Mouse (Mus musculus) forebrain, embryonic 14.5 days (tissue): ENCODE measurements around the gene Col17a1. TPM values are rescaled to one million over a fixed set of nuclear protein-coding genes. Genes with fewer than 3 reads are reported as not detected.

Experiments
- ATAC-seq: fragments of 200-750 bp; cut with Nextera tagmentation; 2 replicates; pipeline ENCODE4 v1.8.0; 2017; ENCODE audit warnings: mild to moderate bottlenecking, moderate library complexity
- DNase-seq: peaks from one replicate; pipeline ENCODE4 v3.0.0-alpha.2; 2015; ENCODE audit warnings: low spot score
- H3K27ac ChIP-seq: fragments of 300-500 bp; sonication (generic); 2 replicates; pipeline ENCODE4 v1.5.1; 2014; ENCODE audit warnings: low read depth, mild to moderate bottlenecking, control low read depth, low read length, moderate library complexity
- H3K27me3 ChIP-seq: fragments of 300-500 bp; sonication (generic); replicated peaks from 2 replicates; pipeline ENCODE4 v1.6.1; 2014; ENCODE audit warnings: low read length, control low read depth, mixed read lengths; ENCODE audit not compliant: control insufficient read depth, insufficient read depth
- H3K36me3 ChIP-seq: fragments of 300-500 bp; sonication (generic); 2 replicates; pipeline ENCODE4 v1.6.1; 2014; ENCODE audit warnings: low read length, control low read depth; ENCODE audit not compliant: control insufficient read depth, insufficient read depth
- H3K4me1 ChIP-seq: fragments of 300-500 bp; sonication (generic); 2 replicates; pipeline ENCODE4 v1.6.1; 2014; ENCODE audit warnings: antibody characterized with exemption, low read length, control low read depth; ENCODE audit not compliant: control insufficient read depth, insufficient read depth
- H3K4me2 ChIP-seq: fragments of 300-500 bp; sonication (generic); 2 replicates; pipeline ENCODE4 v1.6.1; 2014; ENCODE audit warnings: mild to moderate bottlenecking, control low read depth, low read length
- H3K4me3 ChIP-seq: fragments of 300-500 bp; sonication (generic); 2 replicates; pipeline ENCODE4 v1.5.1; 2014; ENCODE audit warnings: low read depth, low read length, control low read depth
- H3K9ac ChIP-seq: fragments of 300-500 bp; sonication (generic); 2 replicates; pipeline ENCODE4 v1.6.1; 2014; ENCODE audit warnings: mild to moderate bottlenecking, low read length, control low read depth, moderate library complexity
- H3K9me3 ChIP-seq: fragments of 300-500 bp; sonication (generic); replicated peaks from 2 replicates; pipeline ENCODE4 v1.6.1; 2016; ENCODE audit warnings: low read length, control low read depth, mixed read lengths; ENCODE audit not compliant: control insufficient read depth
- WGBS: fragments of 180-500 bp; shearing (Covaris S2); extraction: QIAGEN DNeasy Blood & Tissue Kit; methylation state at CpG from one replicate; pipeline ENCODE4 v1.1.7; 2014; 5-methylcytosine and 5-hydroxymethylcytosine counted together
- polyA plus RNA-seq: library from polyadenylated mRNA; unstranded; fragments of >200 nt; fragmentation: Nextera tagmentation; extraction: Ambion mirVana; gene quantifications from 2 replicates; pipeline ENCODE4 v1.2.1, GENCODE M21; 2014

Col17a1 gene
- polyA plus RNA-seq, 1 experiment from 2014 or later: 0.15 TPM

DNA sequence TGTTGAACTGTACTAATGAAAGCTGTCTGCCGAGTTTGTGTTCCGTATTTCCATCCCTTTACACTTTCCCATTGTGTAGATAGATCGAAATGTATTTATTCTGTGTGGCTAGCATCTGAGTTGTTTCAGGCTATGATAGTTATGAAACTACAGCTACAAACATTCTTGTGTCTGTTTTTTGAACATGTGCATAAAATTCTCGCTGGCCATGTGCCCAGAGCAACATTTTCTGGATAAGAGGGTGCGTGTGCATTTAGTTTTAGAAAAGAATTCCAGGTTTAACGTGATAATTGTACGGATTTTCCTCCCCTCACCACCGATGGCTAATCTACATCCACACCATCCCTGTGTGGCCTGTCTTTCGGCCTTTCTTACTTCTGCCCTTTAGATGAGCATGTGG, 21.6 kb upstream of the Col17a1 start:
- no peaks in the 10 kb centered on the region for H3K36me3 ChIP-seq
- 82% methylated on average over 9 of the region's 9 CpGs for WGBS
- H3K27me3 ChIP-seq: no peaks in the 10 kb centered on the region
- ATAC-seq (no peak), DNase-seq (no peak)
- no peak overlapping the region for H3K9ac ChIP-seq
- no peak overlapping the region for H3K4me3 ChIP-seq
- H3K4me1 ChIP-seq: no peaks in the 10 kb centered on the region
- H3K4me2 ChIP-seq: no peak overlapping the region
- H3K9me3 ChIP-seq: no peaks in the 10 kb centered on the region
- no peak overlapping the region for H3K27ac ChIP-seq

GRCm38 (mm10) chr19:47710376-47710775, 18.5 kb upstream of the Col17a1 start:
- Histone ChIP-seq H3K27me3 (no peaks in the 10 kb centered on the region), H3K27ac (no peak overlapping the region), H3K4me3 (no peak overlapping the region), H3K36me3 (no peaks in the 10 kb centered on the region), H3K4me1 (no peaks in the 10 kb centered on the region), H3K9ac (no peak overlapping the region), H3K4me2 (no peak overlapping the region), H3K9me3 (no peaks in the 10 kb centered on the region)
- ATAC-seq (no peak), DNase-seq (no peak)
- WGBS: 81% methylated on average over 4 of the region's 4 CpGs

DNA sequence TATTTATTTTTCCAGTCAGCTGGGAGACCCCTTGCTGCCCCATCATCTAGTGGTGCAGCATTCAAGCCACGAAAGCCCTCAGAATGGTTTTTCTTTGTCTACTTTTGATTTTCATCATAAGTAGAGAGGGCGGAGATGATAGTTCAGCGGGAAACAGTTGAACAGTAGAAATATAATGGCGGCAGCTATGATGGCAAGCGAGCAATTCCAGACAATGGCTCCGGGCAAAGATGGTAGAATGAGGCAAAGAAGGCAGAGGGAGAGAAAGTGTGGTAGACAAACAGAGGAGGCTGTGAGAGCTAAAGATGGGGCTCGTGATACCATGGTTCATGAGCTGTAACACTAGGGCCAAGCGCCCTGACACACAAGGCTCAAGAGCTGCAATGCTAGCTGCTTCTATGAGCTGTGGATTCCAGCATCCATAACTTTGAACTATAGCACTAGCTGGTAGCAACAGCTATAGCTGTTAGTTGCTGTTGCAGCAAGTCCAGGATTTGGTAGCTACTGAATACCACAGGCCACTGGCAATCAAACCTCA, 13.9 kb upstream of the Col17a1 start:
- WGBS: 87% methylated on average over 8 of the region's 8 CpGs
- Histone ChIP-seq H3K27me3 (no peaks in the 10 kb centered on the region), H3K27ac (no peak overlapping the region), H3K4me1 (no peaks in the 10 kb centered on the region), H3K36me3 (no peaks in the 10 kb centered on the region), H3K4me3 (no peak overlapping the region), H3K9me3 (no peaks in the 10 kb centered on the region), H3K4me2 (no peak overlapping the region), H3K9ac (no peak overlapping the region)
- ATAC-seq (no peak), DNase-seq (no peak)

GRCm38 (mm10) chr19:47705080-47705771, 13.3 kb upstream of the Col17a1 start:
- H3K4me3 ChIP-seq: no peak overlapping the region
- 75% methylated on average over 13 of the region's 13 CpGs for WGBS
- DNase-seq: no peak

DNA sequence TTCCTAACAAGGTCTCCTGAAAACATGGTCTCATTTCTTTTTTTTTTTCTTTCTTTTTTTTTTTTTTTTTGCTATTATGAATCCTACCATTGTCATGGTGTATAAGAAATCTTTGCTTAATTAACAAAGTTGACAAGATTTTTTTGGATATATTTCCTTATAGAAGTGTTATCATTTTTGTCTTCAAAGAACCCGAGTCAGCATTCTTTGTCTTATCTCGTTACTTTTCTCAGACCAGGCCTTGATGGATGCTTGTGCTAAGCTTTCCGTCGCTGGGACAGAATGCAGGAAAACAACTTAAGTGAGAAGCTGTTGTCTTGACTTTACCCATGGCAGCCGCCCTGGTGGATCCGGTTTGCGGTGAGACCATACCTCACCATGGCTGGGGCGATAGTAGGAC, 8.6 kb upstream of the Col17a1 start:
- Histone ChIP-seq H3K27me3 (no peaks in the 10 kb centered on the region), H3K9ac (no peak overlapping the region), H3K27ac (no peak overlapping the region), H3K4me3 (no peak overlapping the region), H3K4me1 (no peaks in the 10 kb centered on the region), H3K4me2 (no peak overlapping the region), H3K36me3 (no peaks in the 10 kb centered on the region), H3K9me3 (no peaks in the 10 kb centered on the region)
- WGBS: 84% methylated on average over 8 of the region's 8 CpGs
- DNase-seq (no peak), ATAC-seq (no peak)

More at GRCm38 (mm10) chr19:47705080-47705771, 13.3 kb upstream of the Col17a1 start:
- no peaks in the 10 kb centered on the region for H3K36me3 ChIP-seq
- ATAC-seq: no peak
- no peaks in the 10 kb centered on the region for H3K9me3 ChIP-seq
- H3K4me1 ChIP-seq: no peaks in the 10 kb centered on the region
- H3K27me3 ChIP-seq: no peaks in the 10 kb centered on the region
- no peak overlapping the region for H3K27ac ChIP-seq
- no peak overlapping the region for H3K4me2 ChIP-seq
- H3K9ac ChIP-seq: no peak overlapping the region

DNA sequence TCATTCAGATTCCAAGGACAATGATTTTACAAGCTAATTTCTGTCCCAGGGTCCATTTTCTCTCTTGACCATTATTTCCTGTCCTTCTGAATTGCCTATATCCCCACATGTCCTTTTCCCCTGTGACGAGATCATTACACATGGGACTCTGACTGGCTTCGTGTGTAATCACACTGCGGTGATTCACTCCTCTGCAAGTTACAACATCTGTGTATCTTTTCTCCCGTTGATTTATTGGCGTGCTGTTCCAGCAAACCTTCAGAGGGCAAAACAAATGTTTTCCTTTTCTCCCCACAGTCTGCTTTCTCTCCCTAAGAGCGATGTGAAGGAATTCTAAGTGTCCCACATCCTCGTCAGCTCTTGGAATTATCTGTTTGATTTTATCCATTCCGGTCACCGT, 7.8 kb upstream of the Col17a1 start:
- Histone ChIP-seq H3K27me3 (no peaks in the 10 kb centered on the region), H3K9ac (no peak overlapping the region), H3K36me3 (no peaks in the 10 kb centered on the region), H3K4me2 (no peak overlapping the region), H3K27ac (no peak overlapping the region), H3K4me1 (no peaks in the 10 kb centered on the region), H3K9me3 (no peaks in the 10 kb centered on the region), H3K4me3 (no peak overlapping the region)
- 92% methylated on average over 9 of the region's 9 CpGs for WGBS
- no peak for DNase-seq
- no peak for ATAC-seq

- H3K4me1 ChIP-seq: no peaks in the 10 kb centered on the region
- 90% methylated on average over 9 of the region's 9 CpGs for WGBS
- ATAC-seq: no peak
- no peaks in the 10 kb centered on the region for H3K27me3 ChIP-seq
- no peak overlapping the region for H3K27ac ChIP-seq
- no peaks in the 10 kb centered on the region for H3K36me3 ChIP-seq
- DNase-seq: no peak
- H3K9me3 ChIP-seq: no peaks in the 10 kb centered on the region
- no peak overlapping the region for H3K4me3 ChIP-seq
- H3K9ac ChIP-seq: no peak overlapping the region
- no peak overlapping the region for H3K4me2 ChIP-seq
These were observed 6.4 kb upstream of the Col17a1 start for GRCm38 (mm10) chr19:47698266-47698665.

- DNase-seq (no peak), ATAC-seq (no peak)
- H3K4me3 ChIP-seq: no peak overlapping the region
- 72% methylated on average over 11 of the region's 11 CpGs for WGBS
- no peaks in the 10 kb centered on the region for H3K4me1 ChIP-seq
- H3K27me3 ChIP-seq: no peaks in the 10 kb centered on the region
- no peaks in the 10 kb centered on the region for H3K36me3 ChIP-seq
- no peak overlapping the region for H3K4me2 ChIP-seq
- H3K9me3 ChIP-seq: no peaks in the 10 kb centered on the region
- no peak overlapping the region for H3K9ac ChIP-seq
- no peak overlapping the region for H3K27ac ChIP-seq
These were observed 5.2 kb upstream of the Col17a1 start for GRCm38 (mm10) chr19:47697067-47697466.

- Histone ChIP-seq H3K27me3 (no peaks in the 10 kb centered on the region), H3K9me3 (no peaks in the 10 kb centered on the region), H3K4me2 (no peak overlapping the region), H3K4me3 (no peak overlapping the region), H3K36me3 (no peaks in the 10 kb centered on the region), H3K4me1 (no peaks in the 10 kb centered on the region), H3K27ac (no peak overlapping the region), H3K9ac (no peak overlapping the region)
- DNase-seq (no peak), ATAC-seq (no peak)
- 94% methylated on average over 8 of the region's 8 CpGs for WGBS
These were observed 4.5 kb upstream of the Col17a1 start for GRCm38 (mm10) chr19:47696411-47696810.
